Mouse (Mus musculus) kidney, embryonic 15.5 days (tissue): Measurements from ENCODE around the gene Ncdn. TPM values are rescaled to one million over a fixed set of nuclear protein-coding genes. Genes with fewer than 3 reads are reported as not detected.
A peak's percentile ranks its signal among the peaks of the same experiment; 100 is the strongest.

Source experiments
- ATAC-seq: fragments of 200-750 bp; cut with Nextera tagmentation; replicated peaks from 2 replicates; pipeline ENCODE4 v1.8.0; 2017; ENCODE audit warnings: moderate TSS enrichment; ENCODE audit not compliant: low FRiP score
- H3K27ac ChIP-seq: fragments of 300-500 bp; sonication (generic); 2 replicates; pipeline ENCODE4 v1.5.1; 2015; ENCODE audit warnings: mild to moderate bottlenecking, inconsistent platforms
- H3K27me3 ChIP-seq: fragments of 300-500 bp; sonication (generic); 2 replicates; pipeline ENCODE4 v1.6.1; 2015; ENCODE audit warnings: inconsistent platforms
- H3K36me3 ChIP-seq: fragments of 300-500 bp; sonication (generic); 2 replicates; pipeline ENCODE4 v1.6.1; 2015; ENCODE audit warnings: inconsistent platforms
- H3K4me1 ChIP-seq: fragments of 300-500 bp; sonication (generic); 2 replicates; pipeline ENCODE4 v1.6.1; 2015; ENCODE audit warnings: inconsistent platforms
- H3K4me2 ChIP-seq: fragments of 300-500 bp; sonication (generic); 2 replicates; pipeline ENCODE4 v1.6.1; 2015; ENCODE audit warnings: moderate library complexity, mild to moderate bottlenecking, inconsistent platforms
- H3K4me3 ChIP-seq: fragments of 300-500 bp; sonication (generic); replicated peaks from 2 replicates; pipeline ENCODE4 v1.5.1; 2015; ENCODE audit warnings: mild to moderate bottlenecking, inconsistent platforms
- H3K9ac ChIP-seq: fragments of 300-500 bp; sonication (generic); 2 replicates; pipeline ENCODE4 v1.6.1; 2015; ENCODE audit warnings: mild to moderate bottlenecking, inconsistent platforms
- H3K9me3 ChIP-seq: fragments of 300-500 bp; sonication (generic); replicated peaks from 2 replicates; pipeline ENCODE4 v1.6.1; 2016; ENCODE audit warnings: inconsistent platforms
- WGBS: fragments of 180-500 bp; shearing (Covaris S2); methylation state at CpG from one replicate; pipeline ENCODE4 v1.1.7; 2015; ENCODE audit warnings: mixed read lengths; 5-methylcytosine and 5-hydroxymethylcytosine counted together
- polyA plus RNA-seq: library from polyadenylated mRNA; unstranded; fragments of >200 nt; fragmentation: Nextera tagmentation; extraction: Ambion mirVana; gene quantifications from 2 replicates; pipeline ENCODE4 v1.2.1, GENCODE M21; 2015

The Ncdn gene
- polyA plus RNA-seq, 1 experiment from 2014 or later: 28.2 TPM

- peak; percentile 61 for ATAC-seq
- Histone ChIP-seq H3K4me1 (peaks cover 32% of the 10 kb centered on the region), H3K9me3 (no peaks in the 10 kb centered on the region), H3K27me3 (peaks cover 91% of the 10 kb centered on the region), H3K4me3 (peak within 1 kb of the TSS; percentile 34), H3K4me2 (peak within 1 kb of the TSS; percentile 57), H3K27ac (no peak within 1 kb of the TSS), H3K36me3 (no peaks in the 10 kb centered on the region), H3K9ac (no peak within 1 kb of the TSS)
- 2% methylated on average over 32 of the region's 32 CpGs for WGBS
These were observed 17.2 kb downstream of the Ncdn start, which contains the start of gene Tfap2e for GRCm38 (mm10) chr4:126736001-126736414. Tfap2e (minus strand) TSS chr4:126736240.

- Histone ChIP-seq H3K27me3 (peaks cover 96% of the 10 kb centered on the region), H3K9ac (no peak overlapping the region), H3K36me3 (no peaks in the 10 kb centered on the region), H3K9me3 (no peaks in the 10 kb centered on the region), H3K27ac (no peak overlapping the region), H3K4me3 (peak overlapping the region; percentile 34), H3K4me1 (peaks cover 32% of the 10 kb centered on the region), H3K4me2 (peak overlapping the region; percentile 57)
- ATAC-seq: peak; percentile 31; the same call in 1 of the 2 replicates
- 2% methylated on average over 47 of the region's 62 CpGs for WGBS
These were observed 17.7 kb downstream of the Ncdn start for GRCm38 (mm10) chr4:126735382-126736000.

GRCm38 (mm10) chr4:126734700-126735381, 18.4 kb downstream of the Ncdn start:
- H3K4me1 ChIP-seq: peaks cover 32% of the 10 kb centered on the region
- peak overlapping the region; percentile 34 for H3K4me3 ChIP-seq
- WGBS: 2% methylated on average over 51 of the region's 51 CpGs
- H3K9me3 ChIP-seq: no peaks in the 10 kb centered on the region
- H3K36me3 ChIP-seq: no peaks in the 10 kb centered on the region
- H3K27me3 ChIP-seq: peaks cover 100% of the 10 kb centered on the region
- ATAC-seq: no peak
- H3K4me2 ChIP-seq: peak overlapping the region; percentile 57
- H3K27ac ChIP-seq: no peak overlapping the region
- no peak overlapping the region for H3K9ac ChIP-seq

- Histone ChIP-seq H3K27ac (no peak overlapping the region), H3K9ac (no peak overlapping the region), H3K27me3 (peaks cover 100% of the 10 kb centered on the region), H3K36me3 (no peaks in the 10 kb centered on the region), H3K9me3 (no peaks in the 10 kb centered on the region), H3K4me1 (peaks cover 32% of the 10 kb centered on the region), H3K4me3 (0 out of 2 replicates have a peak overlapping the region, but pooled peaks have one; percentile 3), H3K4me2 (no peak overlapping the region)
- ATAC-seq: no peak
- WGBS: 2% methylated on average over 16 of the region's 16 CpGs
These were observed 19.1 kb downstream of the Ncdn start for GRCm38 (mm10) chr4:126734001-126734603.

- Histone ChIP-seq H3K9me3 (no peaks in the 10 kb centered on the region), H3K4me3 (peak overlapping the region; percentile 14; the same call in 1 of the 2 replicates), H3K4me2 (peak overlapping the region; percentile 35)
These were observed 20.5 kb downstream of the Ncdn start for GRCm38 (mm10) chr4:126732531-126733380.

GRCm38 (mm10) chr4:126732111-126732510, 21.1 kb downstream of the Ncdn start:
- Histone ChIP-seq H3K9me3 (no peaks in the 10 kb centered on the region), H3K9ac (no peak overlapping the region), H3K27me3 (peaks cover 85% of the 10 kb centered on the region), H3K36me3 (no peaks in the 10 kb centered on the region), H3K4me1 (peaks cover 32% of the 10 kb centered on the region), H3K4me3 (peak overlapping the region; percentile 14; the same call in 1 of the 2 replicates), H3K27ac (no peak overlapping the region), H3K4me2 (peak overlapping the region; percentile 35)
- no peak for ATAC-seq
- WGBS: 1% methylated on average over 18 of the region's 18 CpGs

More at GRCm38 (mm10) chr4:126732531-126733380, 20.5 kb downstream of the Ncdn start:
- no peak overlapping the region for H3K27ac ChIP-seq
- H3K36me3 ChIP-seq: no peaks in the 10 kb centered on the region
- WGBS: 5% methylated on average over 26 of the region's 26 CpGs
- no peak for ATAC-seq
- H3K4me1 ChIP-seq: peaks cover 32% of the 10 kb centered on the region
- H3K27me3 ChIP-seq: peaks cover 92% of the 10 kb centered on the region
- no peak overlapping the region for H3K9ac ChIP-seq

- no peaks in the 10 kb centered on the region for H3K4me1 ChIP-seq
- H3K27ac ChIP-seq: no peak overlapping the region
- no peak overlapping the region for H3K4me3 ChIP-seq
- H3K4me2 ChIP-seq: no peak overlapping the region
- H3K9me3 ChIP-seq: no peaks in the 10 kb centered on the region
- H3K36me3 ChIP-seq: peaks cover 83% of the 10 kb centered on the region
- H3K9ac ChIP-seq: no peak overlapping the region
- no peak for ATAC-seq
- no peaks in the 10 kb centered on the region for H3K27me3 ChIP-seq
- WGBS: 82% methylated on average over 5 of the region's 5 CpGs
These were observed 45.8 kb downstream of the Ncdn start for GRCm38 (mm10) chr4:126707439-126707826.

GRCm38 (mm10) chr4:126706630-126707438, 46.4 kb downstream of the Ncdn start:
- no peak overlapping the region for H3K4me2 ChIP-seq
- H3K4me1 ChIP-seq: no peaks in the 10 kb centered on the region
- H3K9me3 ChIP-seq: no peaks in the 10 kb centered on the region
- ATAC-seq: no peak
- 79% methylated on average over 12 of the region's 12 CpGs for WGBS
- H3K27ac ChIP-seq: no peak overlapping the region
- no peak overlapping the region for H3K9ac ChIP-seq
- peaks cover 83% of the 10 kb centered on the region for H3K36me3 ChIP-seq
- H3K4me3 ChIP-seq: no peak overlapping the region
- no peaks in the 10 kb centered on the region for H3K27me3 ChIP-seq

- no peak overlapping the region for H3K4me3 ChIP-seq
- no peak for ATAC-seq
- no peaks in the 10 kb centered on the region for H3K27me3 ChIP-seq
- no peak overlapping the region for H3K4me2 ChIP-seq
- no peaks in the 10 kb centered on the region for H3K9me3 ChIP-seq
- no peak overlapping the region for H3K9ac ChIP-seq
- H3K27ac ChIP-seq: no peak overlapping the region
- peaks cover 75% of the 10 kb centered on the region for H3K36me3 ChIP-seq
- no peaks in the 10 kb centered on the region for H3K4me1 ChIP-seq
- 88% methylated on average over 4 of the region's 4 CpGs for WGBS
These were observed 56.3 kb downstream of the Ncdn start for GRCm38 (mm10) chr4:126696908-126697307.
